In genomic region chr19:54285481-54285880, GRCm38 (mm10) we compare ENCODE assay signal across 29 mouse cellular contexts.
DNase-seq lines count a peak whose midpoint lies in the region; ATAC-seq lines count a peak whose summit lies in the region.
"Had no signal": no experiment of that assay in that cellular context is flagged by ENCODE, and none has a peak within 500 bp of the region (broad histone marks: within the 10 kb centered on the region; RNA-seq: fewer than 3 reads in every experiment).

No protein-coding gene starts in this region.

- H3K4me1 ChIP-seq in embryonic facial prominence, embryonic 11.5 days (ENCODE audit: control insufficient read depth, insufficient read depth, low read length), result no peaks in the 10 kb centered on the region
- no peaks in the 10 kb centered on the region for H3K4me1 ChIP-seq in embryonic facial prominence, embryonic 10.5 days
- H3K4me1 ChIP-seq: hindbrain, embryonic 13.5 days; midbrain, embryonic 15.5 days; neural tube, embryonic 12.5 days had no signal

- no peaks in the 10 kb centered on the region for H3K36me3 ChIP-seq in embryonic facial prominence, embryonic 11.5 days (replicated peaks; ENCODE audit: control insufficient read depth, insufficient read depth, low read depth, low read length)
- H3K36me3 ChIP-seq in embryonic facial prominence, embryonic 10.5 days (replicated peaks), result no peaks in the 10 kb centered on the region
- H3K36me3 ChIP-seq: G1E; hindbrain, embryonic 13.5 days; midbrain, embryonic 15.5 days; neural tube, embryonic 12.5 days had no signal

- H3K9ac ChIP-seq in embryonic facial prominence, embryonic 11.5 days (replicated peaks; ENCODE audit: low read length), result no peak overlapping the region
- H3K9ac ChIP-seq: forebrain, postnatal 0 days; hindbrain, embryonic 13.5 days; liver, embryonic 14.5 days; lung, embryonic 14.5 days; midbrain, embryonic 15.5 days; neural tube, embryonic 12.5 days had no signal

- peak; percentile 5 for DNase-seq in embryonic facial prominence, embryonic 11.5 days (ENCODE audit: low spot score)
- no peak for DNase-seq in embryonic facial prominence, embryonic 10.5 days (ENCODE audit: low spot score)
- DNase-seq in ES-CJ7 (ENCODE audit: low read depth, low spot score), result peak; percentile 54
- peak; percentile 1 for DNase-seq in forelimb bud, embryonic 11.5 days (ENCODE audit: low read depth, low spot score)
- no peak for DNase-seq in frontal cortex, adult 2 months (ENCODE audit: extremely low spot score in 1 of 2, low spot score in 1 of 2)
- no peak for DNase-seq in neural tube, embryonic 10.5 days (ENCODE audit: extremely low spot score, low spot score)
- DNase-seq in adrenal gland, postnatal 25 days, result no peak
- DNase-seq: adrenal gland, postnatal 36 days; cerebellum, adult 18-20 months; cerebellum, postnatal 10 days; forebrain, postnatal 0 days; gastrocnemius, postnatal 14 days; heart, postnatal 36 days; kidney, adult 11 months; kidney, postnatal 14 days; liver; lung, embryonic 14.5 days; lung, postnatal 14 days; spleen, adult 18-20 months; thymus, postnatal 14 days had no signal

- no peak for ATAC-seq in embryonic facial prominence, embryonic 11.5 days (replicated peaks; ENCODE audit: insufficient number of reproducible peaks, low FRiP score, low TSS enrichment, low read depth)
- ATAC-seq: CD4-positive, CD25-positive, alpha-beta regulatory T cell, adult 4 months; forebrain, postnatal 0 days; inflammation-experienced regulatory T-cells, adult 6 months; midbrain, embryonic 15.5 days; Patski had no signal

- H3K9me3 ChIP-seq in embryonic facial prominence, embryonic 11.5 days (replicated peaks; ENCODE audit: control insufficient read depth, low read length), result no peaks in the 10 kb centered on the region
- no peaks in the 10 kb centered on the region for H3K9me3 ChIP-seq in embryonic facial prominence, embryonic 10.5 days
- H3K9me3 ChIP-seq: G1E; hindbrain, embryonic 13.5 days; midbrain, embryonic 15.5 days; neural tube, embryonic 12.5 days had no signal

- H3K27ac ChIP-seq in embryonic facial prominence, embryonic 11.5 days (replicated peaks; ENCODE audit: low read depth, low read length), result no peak overlapping the region
- H3K27ac ChIP-seq in embryonic facial prominence, embryonic 10.5 days (replicated peaks), result no peak overlapping the region
- H3K27ac ChIP-seq: hindbrain, embryonic 13.5 days; liver, embryonic 14.5 days; midbrain, embryonic 15.5 days; neural tube, embryonic 12.5 days had no signal

- H3K4me2 ChIP-seq in embryonic facial prominence, embryonic 11.5 days (ENCODE audit: low read depth, low read length), result no peak overlapping the region
- H3K4me2 ChIP-seq: hindbrain, embryonic 13.5 days; lung, embryonic 14.5 days; midbrain, embryonic 15.5 days; neural tube, embryonic 12.5 days had no signal

- H3K4me3 ChIP-seq in embryonic facial prominence, embryonic 11.5 days (ENCODE audit: low read depth, low read length), result no peak overlapping the region
- H3K4me3 ChIP-seq in embryonic facial prominence, embryonic 10.5 days, result no peak overlapping the region
- H3K4me3 ChIP-seq: erythroblast, embryonic 14.5 days; hindbrain, embryonic 13.5 days; midbrain, embryonic 15.5 days; neural tube, embryonic 12.5 days had no signal

- H3K27me3 ChIP-seq in embryonic facial prominence, embryonic 11.5 days (ENCODE audit: control insufficient read depth, insufficient read depth, low read length), result no peaks in the 10 kb centered on the region
- no peaks in the 10 kb centered on the region for H3K27me3 ChIP-seq in embryonic facial prominence, embryonic 10.5 days (replicated peaks; ENCODE audit: low read depth, poor library complexity, severe bottlenecking)
- H3K27me3 ChIP-seq: hindbrain, embryonic 13.5 days; midbrain, embryonic 15.5 days; neural tube, embryonic 12.5 days had no signal

Comparison
In these comparisons a context has a peak if more than half of its experiments do, and no peak if none do; other contexts are left out.
1. DNase-seq: peak in embryonic facial prominence, embryonic 11.5 days (single experiment), ES-CJ7 (single experiment) and forelimb bud, embryonic 11.5 days (single experiment); none in embryonic facial prominence, embryonic 10.5 days (single experiment), frontal cortex, adult 2 months (0 of 2), neural tube, embryonic 10.5 days (single experiment) and adrenal gland, postnatal 25 days (single experiment).